Mouse (Mus musculus) heart, postnatal 25 days (tissue): ENCODE data around the gene Rock2. TPM values are rescaled to one million over a fixed set of nuclear protein-coding genes. Genes with fewer than 3 reads are reported as not detected.

Source experiments
- DNase-seq: peaks from one replicate; pipeline ENCODE4 v3.0.0; 2022; ENCODE audit warnings: low spot score
- intact Hi-C: fragments of 180-260 bp; cut with DNase I; formaldehyde crosslinking; loops from one replicate; pipeline ENCODE4 v1.15.1; 2025
- total RNA-seq, 2 experiments: library from RNA; stranded (reverse); gene quantifications; 2 replicates each; pipeline ENCODE4 v1.2.3; 2021

Rock2 gene
- total RNA-seq, 2 experiments from 2014 or later: 72.8 to 84.7 TPM

- no peak for DNase-seq
- intact Hi-C loops: loop anchor here (1.0 to 10.0 kb wide), 2 partner anchors 192 to 224 kb away; no protein-coding TSS in a partner anchor
These were observed 138.2 kb downstream of the Rock2 start for GRCm38 (mm10) chr12:17032694-17033463.

DNA sequence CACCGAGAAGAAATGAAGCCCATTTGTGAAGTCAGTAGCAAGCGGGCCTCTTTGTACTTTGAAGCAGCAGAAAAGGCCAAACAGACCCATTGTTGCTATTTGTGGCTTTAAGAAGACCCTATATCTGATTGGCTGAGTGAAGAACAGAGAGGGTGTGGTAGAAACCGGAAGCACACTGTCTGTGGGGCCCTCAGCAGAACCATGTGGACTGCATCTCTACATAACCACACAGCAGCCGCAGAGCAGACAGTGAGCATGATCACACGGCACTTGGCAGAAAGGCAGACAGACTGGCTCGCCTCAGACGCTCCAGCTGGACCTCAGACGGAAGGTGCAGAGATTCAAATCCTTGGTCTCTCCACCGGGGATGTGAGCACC is 138.8 kb downstream of the Rock2 start:
- no peak for DNase-seq
- intact Hi-C loops: loop anchor here (1.0 to 10.0 kb wide), 2 partner anchors 191 to 224 kb away; no protein-coding TSS in a partner anchor

DNA sequence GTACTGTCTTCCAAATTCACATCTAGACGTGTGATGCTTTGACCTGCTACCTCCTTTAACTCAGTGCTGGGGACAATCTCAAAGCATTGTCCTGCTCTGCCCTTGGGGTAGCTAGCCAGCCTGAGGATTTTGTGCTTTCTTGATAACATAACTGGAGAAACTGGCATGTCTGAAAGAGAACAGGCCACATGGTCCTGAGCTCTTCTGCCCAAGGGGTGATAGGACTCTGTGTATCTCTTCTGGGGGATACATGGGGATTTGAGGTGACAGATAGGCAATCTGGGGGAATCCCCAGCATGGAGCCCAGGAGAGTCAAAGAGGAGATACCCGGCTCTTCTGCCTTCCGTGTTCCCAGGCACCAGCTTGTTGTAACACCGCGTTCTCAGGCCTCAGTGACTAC is 140.0 kb downstream of the Rock2 start:
- no peak for DNase-seq

DNA sequence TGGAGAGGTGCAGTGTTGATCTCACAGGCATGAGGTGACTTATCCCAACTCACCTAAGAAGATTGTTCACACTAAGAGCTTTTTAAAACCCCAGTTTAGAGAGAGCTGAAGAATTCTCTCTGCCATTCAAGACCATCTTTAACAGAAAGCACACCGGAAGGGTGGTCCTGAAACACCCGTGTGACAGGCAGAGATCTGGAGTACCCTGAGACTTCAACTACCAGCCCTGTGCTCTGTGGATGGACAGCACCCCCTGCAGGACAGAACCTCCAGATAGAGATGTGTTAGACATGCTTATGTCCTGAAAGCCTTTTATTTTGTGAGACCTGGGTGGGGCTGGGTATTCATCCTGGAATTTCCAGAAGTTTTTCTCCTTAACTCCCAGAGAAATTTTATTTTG is 140.4 kb downstream of the Rock2 start:
- DNase-seq: no peak
- intact Hi-C loops: loop anchor here (10.0 kb wide), 1 partner anchor 190 kb away; no protein-coding TSS in a partner anchor

More for the DNA sequence above, 140.0 kb downstream of the Rock2 start:
- intact Hi-C loops: loop anchor here (10.0 kb wide), 1 partner anchor 190 kb away; no protein-coding TSS in a partner anchor

- intact Hi-C loops: loop anchor here (10.0 kb wide), 1 partner anchor 188 kb away; no protein-coding TSS in a partner anchor
- DNase-seq: no peak
These were observed 141.8 kb downstream of the Rock2 start for GRCm38 (mm10) chr12:17036532-17036931.

DNA sequence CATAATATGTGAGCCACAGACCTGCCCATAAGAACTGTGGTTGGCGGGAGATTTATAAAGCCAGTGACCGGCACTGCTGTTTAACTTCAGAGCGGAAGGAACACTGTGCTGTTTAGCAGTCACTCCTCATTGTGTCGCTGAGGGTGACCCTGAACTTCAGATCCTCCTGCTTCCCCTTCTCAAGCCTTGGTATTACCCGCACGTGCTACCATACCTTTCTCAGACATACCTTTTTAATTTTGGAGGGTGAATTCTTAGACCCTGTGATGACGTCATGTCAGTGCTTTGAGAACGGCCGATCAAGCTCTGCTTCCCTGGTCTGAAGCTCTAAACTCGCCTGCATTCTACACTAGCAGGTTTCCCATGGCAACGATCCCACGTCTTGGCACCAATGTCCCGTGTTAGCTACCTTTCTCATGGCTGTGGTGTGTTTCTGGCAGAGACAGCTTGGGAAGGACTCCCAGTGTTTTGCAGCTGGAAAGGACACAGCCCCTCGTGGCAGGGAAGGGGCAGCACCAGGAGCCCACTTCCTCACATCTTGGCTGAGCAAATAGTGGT is 142.4 kb downstream of the Rock2 start:
- DNase-seq: no peak
- intact Hi-C loops: loop anchor here (10.0 kb wide), 1 partner anchor 188 kb away; no protein-coding TSS in a partner anchor

Other genes with a start within 250 kb of the Rock2 start
- gene Ntsr2, start 241.5 kb upstream of the Rock2 start, total RNA-seq: 1 to 10 TPM; 7.5 to 9.9 TPM
- gene Greb1, start 94.0 kb upstream of the Rock2 start, total RNA-seq: under 1 TPM; 0.31 TPM
- gene E2f6, start 83.9 kb upstream of the Rock2 start, total RNA-seq: 10 to 100 TPM; 67.2 to 69.3 TPM
- 1 to 10 TPM; 2.8 to 3.3 TPM for gene Pqlc3, start 105.5 kb downstream of the Rock2 start, total RNA-seq
- under 1 TPM; 0.18 to 0.25 TPM for gene 2410004P03Rik, start 116.8 kb downstream of the Rock2 start, total RNA-seq